Mouse (Mus musculus) MEL (cell line): ENCODE measurements at regions not wholly inside any gene's neighbourhood (a gene's known extent, or its start where the extent isn't known, plus 50 kb on each side); places are given as distances from the start of the nearest gene placed in this dataset.

ENCODE experiments used
- DNase-seq: peaks from one replicate; pipeline ENCODE4 v3.0.0; 2011; ENCODE audit warnings: low read depth, low spot score
- H3K27ac ChIP-seq: 2 replicates; pipeline ENCODE4 v1.5.1; 2012; ENCODE audit warnings: low read depth, mild to moderate bottlenecking, control low read depth, low read length, moderate library complexity; ENCODE audit not compliant: control insufficient read depth
- H3K27me3 ChIP-seq, 2 experiments: fragments of 150-350 bp in 1 of 2; sonication (generic) in 1 of 2; 2 replicates each; pipeline ENCODE4 v1.6.1; 2012; ENCODE audit warnings: low read length in 2 of 2, mild to moderate bottlenecking in 2 of 2, improper control_type of control experiment in 1 of 2, moderate library complexity in 1 of 2; ENCODE audit not compliant: insufficient read depth in 2 of 2, control insufficient read depth in 1 of 2
- H3K36me3 ChIP-seq, 2 experiments: 2 replicates each; pipeline ENCODE4 v1.6.1; 2012 to 2014; ENCODE audit warnings: low read length in 2 of 2, improper control_type of control experiment in 1 of 2, inconsistent platforms in 1 of 2, mild to moderate bottlenecking in 1 of 2; ENCODE audit not compliant: insufficient read depth in 2 of 2, control insufficient read depth in 1 of 2
- H3K4me1 ChIP-seq, 2 experiments: fragments of 150-350 bp in 1 of 2; sonication (generic) in 1 of 2; 2 replicates each; pipeline ENCODE4 v1.6.1; 2012; ENCODE audit warnings: low read length in 2 of 2, improper control_type of control experiment in 1 of 2, mild to moderate bottlenecking in 1 of 2; ENCODE audit not compliant: insufficient read depth in 2 of 2, control insufficient read depth in 1 of 2
- H3K4me3 ChIP-seq, 2 experiments: fragments of 150-350 bp in 1 of 2; sonication (generic) in 1 of 2; 2 replicates each; pipeline ENCODE4 v1.5.1; 2012; ENCODE audit warnings: low read depth in 2 of 2, low read length in 2 of 2, mild to moderate bottlenecking in 2 of 2, moderate library complexity in 2 of 2, control low read depth in 1 of 2, improper control_type of control experiment in 1 of 2; ENCODE audit not compliant: control insufficient read depth in 1 of 2, insufficient read depth in 1 of 2
- H3K79me2 ChIP-seq: 2 replicates; pipeline ENCODE4 v1.6.1; 2012; ENCODE audit warnings: mild to moderate bottlenecking, low read length, moderate library complexity; ENCODE audit not compliant: control insufficient read depth, poor library complexity, insufficient read depth
- H3K9ac ChIP-seq: 2 replicates; pipeline ENCODE4 v1.6.1; 2012; ENCODE audit warnings: low read depth, mild to moderate bottlenecking, control low read depth, low read length, moderate library complexity; ENCODE audit not compliant: control insufficient read depth, poor library complexity, severe bottlenecking
- H3K9me3 ChIP-seq: fragments of 150-350 bp; sonication (generic); replicated peaks from 2 replicates; pipeline ENCODE4 v1.6.1; 2012; ENCODE audit warnings: mild to moderate bottlenecking, low read length, improper control_type of control experiment, moderate library complexity; ENCODE audit not compliant: insufficient read depth
- CHD1 ChIP-seq: IDR thresholded peaks from 2 replicates; pipeline ENCODE4 v1.6.1; 2012; ENCODE audit warnings: low read depth, mild to moderate bottlenecking, inconsistent platforms, low read length, improper control_type of control experiment
- CTCF ChIP-seq, 3 experiments: IDR thresholded peaks in 2 of 3; conservative IDR thresholded peaks in 1 of 3; 2 replicates each; pipeline ENCODE4 v1.5.1; 2011 to 2012; ENCODE audit warnings: low read length in 3 of 3, low read depth in 2 of 3, mild to moderate bottlenecking in 2 of 3, improper control_type of control experiment in 1 of 3, inconsistent platforms in 1 of 3, mixed read lengths in 1 of 3, moderate library complexity in 1 of 3; ENCODE audit not compliant: control insufficient read depth in 1 of 3, insufficient read depth in 1 of 3, poor library complexity in 1 of 3, severe bottlenecking in 1 of 3
- ELF1 ChIP-seq: IDR thresholded peaks from 2 replicates; pipeline ENCODE4 v1.6.1; 2014; ENCODE audit warnings: low read depth, mild to moderate bottlenecking, inconsistent platforms, low read length, improper control_type of control experiment, moderate library complexity
- EP300 ChIP-seq, 2 experiments: IDR thresholded peaks; 2 replicates each; pipeline ENCODE4 v1.6.1; 2011; ENCODE audit warnings: improper control_type of control experiment in 2 of 2, low read length in 2 of 2, low read depth in 1 of 2, mild to moderate bottlenecking in 1 of 2
- GATA1 ChIP-seq: IDR thresholded peaks from 2 replicates; pipeline ENCODE4 v1.6.1; 2011; ENCODE audit warnings: low read depth, low read length, improper control_type of control experiment
- HCFC1 ChIP-seq: IDR thresholded peaks from 2 replicates; pipeline ENCODE4 v1.6.1; 2012; ENCODE audit warnings: low read depth, mild to moderate bottlenecking, inconsistent platforms, low read length, improper control_type of control experiment, moderate library complexity
- MAFK ChIP-seq: IDR thresholded peaks from 2 replicates; pipeline ENCODE4 v1.6.1; 2011; ENCODE audit warnings: low read depth, mild to moderate bottlenecking, low read length, improper control_type of control experiment, borderline replicate concordance
- MYC ChIP-seq: IDR thresholded peaks from 2 replicates; pipeline ENCODE4 v1.6.1; 2011; ENCODE audit warnings: low read depth, mild to moderate bottlenecking, low read length, improper control_type of control experiment, moderate library complexity
- POLR2AphosphoS5 ChIP-seq: IDR thresholded peaks from 2 replicates; pipeline ENCODE4 v1.6.1; 2012; ENCODE audit warnings: low read depth, borderline replicate concordance, mild to moderate bottlenecking, inconsistent platforms, low read length, moderate library complexity, mixed read lengths
- TCF12 ChIP-seq: IDR thresholded peaks from 2 replicates; pipeline ENCODE4 v1.6.1; 2014; ENCODE audit warnings: low read depth, mild to moderate bottlenecking, inconsistent platforms, low read length, improper control_type of control experiment, moderate library complexity
- UBTF ChIP-seq: IDR thresholded peaks from 2 replicates; pipeline ENCODE4 v1.6.1; 2012; ENCODE audit warnings: low read depth, mild to moderate bottlenecking, inconsistent platforms, low read length, improper control_type of control experiment, moderate library complexity, borderline replicate concordance; ENCODE audit not compliant: insufficient read depth
- USF1 ChIP-seq: IDR thresholded peaks from 2 replicates; pipeline ENCODE4 v1.6.1; 2014; ENCODE audit warnings: low read depth, mild to moderate bottlenecking, inconsistent platforms, low read length, improper control_type of control experiment, moderate library complexity
- ZC3H11A ChIP-seq: IDR thresholded peaks from 2 replicates; pipeline ENCODE4 v1.6.1; 2012; ENCODE audit warnings: low read depth, mild to moderate bottlenecking, inconsistent platforms, low read length, improper control_type of control experiment
- ZKSCAN1 ChIP-seq: IDR thresholded peaks from 2 replicates; pipeline ENCODE4 v1.6.1; 2012; ENCODE audit warnings: low read depth, mild to moderate bottlenecking, inconsistent platforms, low read length, improper control_type of control experiment, moderate library complexity
- ZNF384 ChIP-seq: IDR thresholded peaks from 2 replicates; pipeline ENCODE4 v1.6.1; 2012; ENCODE audit warnings: low read depth, mild to moderate bottlenecking, inconsistent platforms, low read length, improper control_type of control experiment

DNA sequence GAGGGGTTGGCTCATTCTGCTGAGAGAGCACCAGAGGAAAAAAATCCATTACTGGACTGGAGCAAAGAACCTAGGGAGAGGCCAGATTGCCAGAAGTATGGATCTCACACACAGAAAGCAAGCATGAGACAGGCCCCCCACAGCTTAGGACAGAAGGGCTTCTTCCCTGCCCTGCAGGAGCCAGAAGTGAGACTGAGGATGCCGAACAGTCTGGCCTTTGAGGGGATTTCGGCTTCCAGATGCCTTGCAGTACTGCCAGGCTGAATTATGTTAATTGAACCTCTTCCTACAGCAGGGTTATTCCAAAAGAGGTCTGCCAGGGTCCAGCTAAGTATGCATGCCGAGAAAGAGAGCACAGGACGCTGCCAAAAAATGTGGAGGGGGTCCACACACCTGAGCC is 71.4 kb upstream of the Adgrl4 start:
- Histone ChIP-seq H3K4me3 (no peak overlapping the region), H3K9me3 (no peaks in the 10 kb centered on the region), H3K79me2 (no peaks in the 10 kb centered on the region), H3K36me3 (no peaks in the 10 kb centered on the region), H3K27ac (no peak overlapping the region), H3K4me1 (no peaks in the 10 kb centered on the region), H3K27me3 (no peaks in the 10 kb centered on the region), H3K9ac (no peak overlapping the region)
- DNase-seq: no peak
- TF ChIP-seq HCFC1 (no peak), TCF12 (no peak), USF1 (no peak), POLR2AphosphoS5 (no peak), ZC3H11A (no peak), UBTF (no peak), MAFK (no peak), CTCF (IDR thresholded peaks at IDR 0.05 in 2 of 3, conservative IDR thresholded peaks at IDR 0.05 in 1 of 3; ENCODE audit: control insufficient read depth in 1 of 3, insufficient read depth in 1 of 3, low read depth in 2 of 3, low read length in 3 of 3, poor library complexity in 1 of 3, severe bottlenecking in 1 of 3) (no peak), ELF1 (no peak), MYC (no peak), ZKSCAN1 (no peak), CHD1 (no peak), ZNF384 (no peak), GATA1 (no peak)

- no peaks in the 10 kb centered on the region for H3K9me3 ChIP-seq
- no peak for DNase-seq
- no peak overlapping the region for H3K27ac ChIP-seq
- no peak overlapping the region for H3K4me3 ChIP-seq
- no peak overlapping the region for H3K9ac ChIP-seq
- no peaks in the 10 kb centered on the region for H3K27me3 ChIP-seq
- H3K79me2 ChIP-seq: no peaks in the 10 kb centered on the region
- no peak for TF ChIP-seq USF1
- no peak for TF ChIP-seq POLR2AphosphoS5
- TF ChIP-seq ZC3H11A: no peak
- TF ChIP-seq EP300 (IDR thresholded peaks at IDR 0.05; ENCODE audit: low read depth in 1 of 2, low read length in 2 of 2): no peak
- H3K4me1 ChIP-seq: no peaks in the 10 kb centered on the region
- H3K36me3 ChIP-seq: no peaks in the 10 kb centered on the region
These were observed 70.9 kb upstream of the Adgrl4 start for GRCm38 (mm10) chr3:151366707-151367306.
